Mouse (Mus musculus) kidney, embryonic 15.5 days (tissue): ENCODE measurements at regions not wholly inside any gene's neighbourhood (a gene's known extent, or its start where the extent isn't known, plus 50 kb on each side); places are given as distances from the start of the nearest gene placed in this dataset.
A peak's percentile ranks its signal among the peaks of the same experiment; 100 is the strongest.

Experiments
- ATAC-seq: fragments of 200-750 bp; cut with Nextera tagmentation; replicated peaks from 2 replicates; pipeline ENCODE4 v1.8.0; 2017; ENCODE audit warnings: moderate TSS enrichment; ENCODE audit not compliant: low FRiP score
- H3K27ac ChIP-seq: fragments of 300-500 bp; sonication (generic); 2 replicates; pipeline ENCODE4 v1.5.1; 2015; ENCODE audit warnings: mild to moderate bottlenecking, inconsistent platforms
- H3K27me3 ChIP-seq: fragments of 300-500 bp; sonication (generic); 2 replicates; pipeline ENCODE4 v1.6.1; 2015; ENCODE audit warnings: inconsistent platforms
- H3K36me3 ChIP-seq: fragments of 300-500 bp; sonication (generic); 2 replicates; pipeline ENCODE4 v1.6.1; 2015; ENCODE audit warnings: inconsistent platforms
- H3K4me1 ChIP-seq: fragments of 300-500 bp; sonication (generic); 2 replicates; pipeline ENCODE4 v1.6.1; 2015; ENCODE audit warnings: inconsistent platforms
- H3K4me2 ChIP-seq: fragments of 300-500 bp; sonication (generic); 2 replicates; pipeline ENCODE4 v1.6.1; 2015; ENCODE audit warnings: moderate library complexity, mild to moderate bottlenecking, inconsistent platforms
- H3K4me3 ChIP-seq: fragments of 300-500 bp; sonication (generic); replicated peaks from 2 replicates; pipeline ENCODE4 v1.5.1; 2015; ENCODE audit warnings: mild to moderate bottlenecking, inconsistent platforms
- H3K9ac ChIP-seq: fragments of 300-500 bp; sonication (generic); 2 replicates; pipeline ENCODE4 v1.6.1; 2015; ENCODE audit warnings: mild to moderate bottlenecking, inconsistent platforms
- H3K9me3 ChIP-seq: fragments of 300-500 bp; sonication (generic); replicated peaks from 2 replicates; pipeline ENCODE4 v1.6.1; 2016; ENCODE audit warnings: inconsistent platforms
- WGBS: fragments of 180-500 bp; shearing (Covaris S2); methylation state at CpG from one replicate; pipeline ENCODE4 v1.1.7; 2015; ENCODE audit warnings: mixed read lengths; 5-methylcytosine and 5-hydroxymethylcytosine counted together

- H3K27me3 ChIP-seq, result peaks cover 39% of the 10 kb centered on the region
- 35% methylated on average over 11 of the region's 11 CpGs for WGBS
Measured at GRCm38 (mm10) chr8:12487201-12487600, 85.6 kb upstream of the Spaca7 start.

DNA sequence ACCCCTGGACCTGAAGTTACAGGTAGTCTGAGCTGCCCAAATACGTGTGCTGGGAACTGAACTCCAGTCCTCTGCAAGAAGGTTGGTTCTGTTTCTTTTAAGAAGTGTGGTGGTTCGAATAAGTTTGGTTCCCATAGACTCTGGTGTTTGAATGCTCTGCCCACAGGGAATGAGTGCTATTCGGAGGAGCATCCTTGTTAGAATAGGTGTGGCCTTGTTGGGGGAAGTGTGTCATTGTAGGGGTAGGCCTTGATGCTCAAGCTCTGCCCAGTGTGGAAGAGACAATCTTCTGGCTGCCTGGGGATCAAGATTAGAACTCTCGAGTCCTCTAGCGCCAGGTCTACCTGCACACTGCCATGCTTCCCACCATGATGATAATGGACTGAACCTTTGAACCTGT, 83.6 kb upstream of the Spaca7 start:
- no peak overlapping the region for H3K27ac ChIP-seq
- no peak overlapping the region for H3K4me3 ChIP-seq
- peaks cover 12% of the 10 kb centered on the region; the same call in 1 of the 2 replicates for H3K4me1 ChIP-seq
- H3K36me3 ChIP-seq, result no peaks in the 10 kb centered on the region
- no peak overlapping the region for H3K4me2 ChIP-seq
- no peak overlapping the region for H3K9ac ChIP-seq
- 90% methylated on average over 5 of the region's 5 CpGs for WGBS
- H3K27me3 ChIP-seq, result peaks cover 36% of the 10 kb centered on the region
- no peaks in the 10 kb centered on the region for H3K9me3 ChIP-seq
- ATAC-seq, result no peak

More at GRCm38 (mm10) chr8:12487201-12487600, 85.6 kb upstream of the Spaca7 start:
- Histone ChIP-seq H3K4me1 (peaks cover 12% of the 10 kb centered on the region), H3K4me2 (no peak overlapping the region), H3K9me3 (no peaks in the 10 kb centered on the region), H3K36me3 (no peaks in the 10 kb centered on the region), H3K4me3 (no peak overlapping the region), H3K27ac (no peak overlapping the region), H3K9ac (no peak overlapping the region)
- no peak for ATAC-seq

DNA sequence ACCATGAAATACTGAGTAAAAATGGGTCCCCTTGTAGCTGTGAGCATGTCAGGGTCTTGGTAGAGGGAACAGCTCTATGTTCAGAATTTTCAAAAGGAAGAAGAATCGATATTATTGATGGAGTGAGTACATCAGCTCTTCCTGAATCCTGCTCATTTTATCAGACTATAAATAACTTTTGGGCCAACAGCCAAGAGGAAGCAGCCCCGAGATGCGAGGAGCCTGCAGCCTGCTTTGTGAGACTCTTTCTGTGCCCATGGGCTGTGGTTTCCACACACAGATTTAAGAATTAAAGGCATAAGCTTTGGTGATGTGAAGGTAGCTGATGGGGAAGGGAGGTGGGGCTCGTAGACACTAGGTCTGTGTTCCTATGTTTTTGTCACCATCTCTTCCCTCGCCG, 81.4 kb upstream of the Spaca7 start:
- no peak for ATAC-seq
- Histone ChIP-seq H3K9me3 (no peaks in the 10 kb centered on the region), H3K4me1 (peaks cover 5% of the 10 kb centered on the region; the same call in 1 of the 2 replicates), H3K4me3 (no peak overlapping the region), H3K36me3 (no peaks in the 10 kb centered on the region), H3K27me3 (peaks cover 29% of the 10 kb centered on the region), H3K27ac (no peak overlapping the region), H3K9ac (no peak overlapping the region), H3K4me2 (no peak overlapping the region)
- 67% methylated on average over 6 of the region's 6 CpGs for WGBS

DNA sequence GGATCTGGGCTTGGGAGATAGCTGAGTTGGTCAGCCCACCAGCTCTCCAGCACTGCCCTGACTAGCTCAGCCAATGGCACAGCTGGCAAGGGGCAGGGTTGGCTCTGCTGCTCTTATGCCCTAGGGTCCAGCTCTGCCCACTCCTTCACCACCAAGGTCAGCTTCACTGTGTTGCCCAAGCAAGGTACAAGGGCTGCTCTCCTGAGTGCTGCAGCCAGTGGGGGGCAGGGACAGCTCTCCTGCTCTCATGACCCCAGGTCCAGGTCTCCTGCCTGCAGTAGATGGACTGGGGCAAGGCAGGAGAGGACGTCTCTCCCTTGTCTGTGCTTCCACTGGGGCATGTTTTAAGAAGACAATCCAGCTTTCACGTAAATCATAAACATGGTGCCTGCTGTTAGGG, 80.4 kb upstream of the Spaca7 start:
- no peak for ATAC-seq
- 58% methylated on average over 2 of the region's 2 CpGs for WGBS
- no peak overlapping the region for H3K4me3 ChIP-seq
- H3K27ac ChIP-seq, result no peak overlapping the region
- H3K9me3 ChIP-seq, result no peaks in the 10 kb centered on the region
- H3K27me3 ChIP-seq, result peaks cover 28% of the 10 kb centered on the region
- H3K36me3 ChIP-seq, result no peaks in the 10 kb centered on the region
- peaks cover 7% of the 10 kb centered on the region; the same call in 1 of the 2 replicates for H3K4me1 ChIP-seq
- H3K9ac ChIP-seq, result no peak overlapping the region
- H3K4me2 ChIP-seq, result no peak overlapping the region

- peaks cover 14% of the 10 kb centered on the region; the same call in 1 of the 2 replicates for H3K4me1 ChIP-seq
- no peak overlapping the region for H3K27ac ChIP-seq
- 79% methylated on average over 9 of the region's 9 CpGs for WGBS
- H3K4me2 ChIP-seq, result no peak overlapping the region
- peaks cover 34% of the 10 kb centered on the region for H3K27me3 ChIP-seq
- no peak overlapping the region for H3K4me3 ChIP-seq
- no peaks in the 10 kb centered on the region for H3K9me3 ChIP-seq
- H3K36me3 ChIP-seq, result no peaks in the 10 kb centered on the region
- no peak overlapping the region for H3K9ac ChIP-seq
- ATAC-seq, result no peak
Measured at GRCm38 (mm10) chr8:12494559-12494958, 78.3 kb upstream of the Spaca7 start.

DNA sequence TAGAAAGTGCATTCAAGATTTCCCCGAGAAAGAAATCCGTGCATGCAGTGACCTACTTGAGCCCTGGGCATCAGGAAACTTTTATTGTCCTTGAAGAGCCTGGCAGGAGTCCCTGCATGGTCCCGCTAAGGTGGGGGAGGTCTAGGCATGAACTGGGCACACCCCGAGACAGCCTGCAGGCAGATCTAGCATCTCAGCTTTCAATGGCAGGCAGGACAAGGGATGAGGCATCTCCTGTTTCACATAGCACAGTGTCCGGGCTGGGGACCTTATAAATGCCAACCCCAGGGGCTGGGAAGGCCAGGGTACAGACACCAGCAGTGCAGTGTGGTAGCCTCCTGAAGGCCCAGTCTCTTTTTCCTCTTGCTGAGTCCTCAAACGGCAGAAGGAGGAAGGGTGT, 75.4 kb upstream of the Spaca7 start:
- peak; percentile 63 for ATAC-seq
- no peak overlapping the region for H3K27ac ChIP-seq
- no peaks in the 10 kb centered on the region for H3K36me3 ChIP-seq
- H3K27me3 ChIP-seq, result peaks cover 63% of the 10 kb centered on the region
- H3K4me3 ChIP-seq, result no peak overlapping the region
- no peak overlapping the region for H3K9ac ChIP-seq
- H3K9me3 ChIP-seq, result no peaks in the 10 kb centered on the region
- 7% methylated on average over 6 of the region's 6 CpGs for WGBS
- H3K4me2 ChIP-seq, result no peak overlapping the region
- peaks cover 27% of the 10 kb centered on the region for H3K4me1 ChIP-seq

DNA sequence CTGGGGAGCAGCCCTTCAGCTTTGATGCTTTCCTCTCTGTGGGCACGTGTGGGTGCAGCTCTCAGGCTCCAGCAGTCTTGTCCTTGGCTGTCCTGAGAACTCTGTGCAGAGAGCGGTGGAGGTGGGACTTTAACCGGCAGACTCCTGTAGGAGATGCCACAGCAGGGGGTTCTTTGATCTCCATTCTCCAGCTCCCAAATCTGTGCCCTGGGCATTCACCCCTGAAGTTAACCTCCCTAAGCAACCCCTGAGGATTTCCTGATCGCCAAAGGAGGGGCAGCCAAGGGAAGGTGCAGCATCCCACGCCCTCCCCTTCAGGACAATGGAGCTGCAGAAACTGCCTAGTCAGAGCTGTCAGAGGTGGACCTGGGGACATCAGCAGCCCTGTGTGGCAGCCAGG, 73.2 kb upstream of the Spaca7 start:
- Histone ChIP-seq H3K27me3 (peaks cover 67% of the 10 kb centered on the region), H3K4me3 (no peak overlapping the region), H3K9me3 (no peaks in the 10 kb centered on the region), H3K4me2 (no peak overlapping the region), H3K27ac (no peak overlapping the region), H3K4me1 (peaks cover 33% of the 10 kb centered on the region), H3K9ac (no peak overlapping the region), H3K36me3 (no peaks in the 10 kb centered on the region)
- WGBS, result 10% methylated on average over 5 of the region's 5 CpGs
- ATAC-seq, result peak; percentile 64

DNA sequence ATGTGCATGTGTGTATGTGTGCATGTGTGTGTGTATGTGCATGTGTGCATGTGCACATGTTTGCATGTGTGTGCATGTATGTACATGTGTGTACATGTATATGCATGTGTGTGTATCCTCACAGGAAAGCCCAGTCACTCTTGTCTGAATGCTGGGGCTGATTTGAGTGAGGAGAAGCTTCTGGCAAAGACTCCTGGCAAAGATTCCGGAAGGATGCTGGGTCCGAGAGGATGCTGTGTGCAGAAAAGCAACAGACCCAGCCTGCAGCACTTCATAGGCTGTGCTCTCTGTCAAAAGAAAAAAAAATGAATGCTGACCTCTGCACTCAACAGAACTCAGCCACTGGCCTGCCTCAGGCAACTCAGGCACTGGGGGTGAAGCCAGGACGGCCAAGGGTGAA, 72.5 kb upstream of the Spaca7 start:
- 54% methylated on average over 3 of the region's 3 CpGs for WGBS
- Histone ChIP-seq H3K36me3 (no peaks in the 10 kb centered on the region), H3K9me3 (no peaks in the 10 kb centered on the region), H3K4me3 (no peak overlapping the region), H3K27me3 (peaks cover 72% of the 10 kb centered on the region), H3K4me2 (no peak overlapping the region), H3K4me1 (peaks cover 33% of the 10 kb centered on the region), H3K9ac (no peak overlapping the region), H3K27ac (no peak overlapping the region)
- ATAC-seq, result no peak

GRCm38 (mm10) chr8:12501824-12502223, 71.0 kb upstream of the Spaca7 start:
- Histone ChIP-seq H3K27me3 (peaks cover 85% of the 10 kb centered on the region), H3K4me2 (peak overlapping the region; percentile 56), H3K27ac (no peak overlapping the region), H3K9ac (no peak overlapping the region), H3K4me3 (peak overlapping the region; percentile 28), H3K4me1 (peaks cover 31% of the 10 kb centered on the region), H3K9me3 (no peaks in the 10 kb centered on the region), H3K36me3 (no peaks in the 10 kb centered on the region)
- WGBS, result 2% methylated on average over 11 of the region's 11 CpGs
- ATAC-seq, result no peak

GRCm38 (mm10) chr8:12502321-12502775, 70.5 kb upstream of the Spaca7 start:
- Histone ChIP-seq H3K9ac (no peak overlapping the region), H3K27me3 (peaks cover 90% of the 10 kb centered on the region), H3K36me3 (no peaks in the 10 kb centered on the region), H3K27ac (no peak overlapping the region), H3K4me1 (peaks cover 27% of the 10 kb centered on the region), H3K4me3 (peak overlapping the region; percentile 28), H3K9me3 (no peaks in the 10 kb centered on the region), H3K4me2 (peak overlapping the region; percentile 56)
- 0% methylated on average over 20 of the region's 22 CpGs for WGBS
- peak; percentile 69 for ATAC-seq

DNA sequence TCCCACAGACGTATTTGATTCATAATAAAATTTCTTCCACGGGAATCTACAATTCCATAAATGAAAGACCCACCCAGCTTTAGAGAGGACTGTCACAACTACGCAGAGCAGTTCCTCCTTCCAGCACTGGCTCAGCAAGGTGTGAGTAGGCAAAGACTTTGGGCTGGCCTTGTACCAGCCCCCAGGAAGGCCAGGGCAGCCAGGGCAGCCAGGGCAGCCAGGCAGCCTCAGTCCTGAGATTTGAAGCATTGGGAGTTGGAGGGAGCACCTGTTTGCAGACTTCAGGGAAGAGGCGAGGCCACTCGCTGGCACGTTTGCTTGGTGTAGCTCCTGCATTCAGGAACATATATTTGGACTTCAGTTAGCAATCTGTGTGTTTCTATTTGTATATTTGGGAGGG, 70.0 kb upstream of the Spaca7 start:
- 10% methylated on average over 6 of the region's 6 CpGs for WGBS
- no peaks in the 10 kb centered on the region for H3K9me3 ChIP-seq
- H3K27me3 ChIP-seq, result peaks cover 90% of the 10 kb centered on the region
- H3K9ac ChIP-seq, result no peak overlapping the region
- no peak for ATAC-seq
- no peaks in the 10 kb centered on the region for H3K36me3 ChIP-seq
- H3K4me2 ChIP-seq, result peak overlapping the region; percentile 56
- no peak overlapping the region for H3K4me3 ChIP-seq
- H3K27ac ChIP-seq, result no peak overlapping the region
- H3K4me1 ChIP-seq, result peaks cover 22% of the 10 kb centered on the region

- Histone ChIP-seq H3K4me2 (no peak overlapping the region), H3K36me3 (no peaks in the 10 kb centered on the region), H3K4me1 (peaks cover 21% of the 10 kb centered on the region), H3K27me3 (peaks cover 92% of the 10 kb centered on the region), H3K9me3 (no peaks in the 10 kb centered on the region), H3K4me3 (no peak overlapping the region), H3K9ac (no peak overlapping the region), H3K27ac (no peak overlapping the region)
- 2% methylated on average over 14 of the region's 14 CpGs for whole genome bisulfite sequencing
- no peak for ATAC-seq
Measured at GRCm38 (mm10) chr8:12503344-12503743, 69.5 kb upstream of the Spaca7 start.

GRCm38 (mm10) chr8:12504240-12504639, 68.6 kb upstream of the Spaca7 start:
- no peak overlapping the region for H3K4me3 ChIP-seq
- H3K27ac ChIP-seq, result no peak overlapping the region
- ATAC-seq, result no peak
- H3K9me3 ChIP-seq, result no peaks in the 10 kb centered on the region
- no peaks in the 10 kb centered on the region for H3K36me3 ChIP-seq
- 1% methylated on average over 11 of the region's 11 CpGs for WGBS
- H3K4me2 ChIP-seq, result no peak overlapping the region
- H3K4me1 ChIP-seq, result peaks cover 21% of the 10 kb centered on the region
- peaks cover 96% of the 10 kb centered on the region for H3K27me3 ChIP-seq
- no peak overlapping the region for H3K9ac ChIP-seq
